Mouse (Mus musculus) Muller cell, postnatal 12 days (primary cell): ENCODE measurements around the gene Anp32b.

Experiments
- DNase-seq: peaks from one replicate; pipeline ENCODE4 v3.0.0-alpha.2; 2015; ENCODE audit errors: inconsistent ontology term

Gene Anp32b

GRCm38 (mm10) chr4:46450519-46451131 is at the start of gene Anp32b:
Gene Anp32b (plus strand): TSS chr4:46450902.
- peak; percentile 96 for DNase-seq

- no peak for DNase-seq
Measured at GRCm38 (mm10) chr4:46404042-46404795, 46.5 kb upstream of the Anp32b start.

GRCm38 (mm10) chr4:46406966-46407703 is 43.6 kb upstream of the Anp32b start:
- no peak for DNase-seq

GRCm38 (mm10) chr4:46410677-46411076 is 40.0 kb upstream of the Anp32b start:
- DNase-seq = no peak

DNA sequence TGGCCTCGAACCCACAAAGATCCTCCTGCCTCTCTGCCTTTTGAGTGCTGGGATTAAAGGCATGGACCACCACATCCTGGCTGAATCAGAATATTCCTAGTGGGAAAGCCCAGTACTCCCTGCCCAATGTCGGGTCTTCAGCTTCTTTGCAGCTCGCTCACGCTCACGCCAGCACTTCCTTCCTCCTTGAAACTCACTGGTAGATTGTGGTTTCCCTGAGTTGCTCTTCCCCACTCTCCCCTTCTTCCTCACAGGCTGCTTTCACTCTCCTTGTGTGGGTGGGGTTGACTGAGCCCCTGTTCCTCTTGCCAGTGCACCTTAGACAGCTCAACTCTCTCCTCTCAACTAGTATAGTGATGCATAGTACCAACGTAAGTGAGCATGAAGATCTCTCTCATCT is 39.2 kb upstream of the Anp32b start:
- DNase-seq = no peak

DNA sequence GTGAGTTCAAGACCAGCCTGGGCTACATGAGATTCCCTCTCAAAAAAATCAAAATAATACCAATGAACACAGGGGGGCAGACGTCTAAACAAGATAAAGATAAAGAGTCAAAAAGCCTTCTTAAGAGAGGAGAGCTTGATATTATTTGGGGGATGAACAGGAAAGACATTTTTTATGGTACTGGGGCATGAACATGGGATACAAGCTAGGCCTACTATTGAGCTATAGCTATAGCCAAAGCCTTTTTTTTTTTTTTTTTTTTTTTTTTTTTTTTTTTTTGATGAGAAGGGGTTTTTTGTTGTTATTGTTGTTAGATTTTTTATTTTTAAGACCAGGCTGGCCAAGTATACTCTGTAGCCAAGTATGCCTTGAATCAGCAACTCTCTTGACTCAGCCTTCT is 38.6 kb upstream of the Anp32b start:
- no peak for DNase-seq

GRCm38 (mm10) chr4:46413406-46413805 is 37.3 kb upstream of the Anp32b start, which contains the start of gene Hemgn:
Gene Hemgn (minus strand): TSS chr4:46413506.
- DNase-seq = no peak

- no peak for DNase-seq
Measured at GRCm38 (mm10) chr4:46417491-46417890, 33.2 kb upstream of the Anp32b start.

GRCm38 (mm10) chr4:46418851-46419250 is 31.9 kb upstream of the Anp32b start:
- DNase-seq = peak; percentile 16

DNA sequence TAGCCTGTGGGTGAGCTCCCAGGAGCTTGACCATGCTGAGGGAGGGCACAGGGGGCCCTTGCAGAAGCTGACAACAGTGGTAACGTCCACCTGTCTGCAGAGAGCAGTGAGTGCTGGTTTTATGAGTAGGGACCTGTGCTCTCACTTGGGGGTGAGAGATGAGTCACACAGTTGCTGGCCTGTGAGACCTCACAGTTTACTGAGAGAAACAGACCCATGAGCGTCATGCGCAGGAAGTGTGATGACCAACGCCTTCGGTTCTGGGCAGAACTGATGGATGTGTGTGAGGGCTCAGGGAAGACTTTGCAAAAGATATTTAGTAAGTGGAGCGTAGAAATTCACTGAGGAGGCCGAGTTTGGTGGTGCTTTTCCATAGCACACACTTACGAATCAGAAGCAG is 28.1 kb upstream of the Anp32b start:
- no peak for DNase-seq

- DNase-seq = no peak
Measured at GRCm38 (mm10) chr4:46428903-46429499, 21.7 kb upstream of the Anp32b start.

- no peak for DNase-seq
Measured at GRCm38 (mm10) chr4:46432339-46433036, 18.2 kb upstream of the Anp32b start.

GRCm38 (mm10) chr4:46442501-46442900 is 8.2 kb upstream of the Anp32b start:
- no peak for DNase-seq

GRCm38 (mm10) chr4:46445237-46445945 is 5.3 kb upstream of the Anp32b start:
- DNase-seq = no peak

GRCm38 (mm10) chr4:46447461-46447860 is 3.2 kb upstream of the Anp32b start:
- no peak for DNase-seq

DNA sequence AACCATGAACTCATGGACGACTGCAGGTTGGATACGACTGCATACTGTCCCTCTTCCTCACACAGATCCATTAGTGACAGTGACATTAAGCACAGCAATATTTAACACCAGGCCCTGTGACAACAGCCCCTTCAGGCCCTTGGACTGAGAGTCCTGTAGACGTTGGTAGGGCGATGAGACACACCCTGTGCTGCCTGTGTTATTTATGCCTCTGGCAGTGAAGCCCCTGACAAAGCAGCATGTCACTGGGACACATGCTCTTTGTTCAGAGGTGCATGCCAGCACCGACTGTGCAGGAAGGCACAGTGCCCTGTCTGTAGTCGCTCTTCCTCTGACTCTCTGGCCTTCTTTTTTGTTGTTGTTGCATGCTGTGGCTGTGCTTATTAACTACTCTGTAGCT is 1.8 kb upstream of the Anp32b start:
- no peak for DNase-seq

DNA sequence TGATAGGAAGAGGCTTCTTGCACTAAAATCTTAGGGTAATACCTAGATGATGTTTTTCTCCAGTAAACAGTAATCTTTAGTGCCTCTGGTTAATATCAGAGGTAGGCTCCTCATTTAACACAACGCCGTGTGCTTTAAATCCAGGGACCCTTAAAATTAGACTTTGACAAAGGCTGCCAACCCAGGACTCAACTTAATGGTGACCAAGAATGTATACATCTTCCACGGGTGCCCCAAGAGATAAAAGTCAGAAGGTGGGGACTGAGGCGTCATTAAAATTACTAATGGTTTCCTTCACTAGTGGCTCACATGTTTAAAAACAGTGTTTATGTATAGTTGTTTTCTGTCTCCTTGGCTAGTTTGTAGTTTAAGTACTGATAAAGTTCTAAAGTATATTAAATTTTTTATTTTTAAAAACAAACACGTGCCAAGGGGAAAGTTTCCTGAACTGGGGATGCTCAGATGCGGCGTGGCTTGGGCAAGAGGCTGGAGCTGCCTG is 633 bp upstream of the Anp32b start:
- DNase-seq = no peak

GRCm38 (mm10) chr4:46451240-46451757 is 597 bp downstream of the Anp32b start:
- DNase-seq = peak; percentile 84

DNA sequence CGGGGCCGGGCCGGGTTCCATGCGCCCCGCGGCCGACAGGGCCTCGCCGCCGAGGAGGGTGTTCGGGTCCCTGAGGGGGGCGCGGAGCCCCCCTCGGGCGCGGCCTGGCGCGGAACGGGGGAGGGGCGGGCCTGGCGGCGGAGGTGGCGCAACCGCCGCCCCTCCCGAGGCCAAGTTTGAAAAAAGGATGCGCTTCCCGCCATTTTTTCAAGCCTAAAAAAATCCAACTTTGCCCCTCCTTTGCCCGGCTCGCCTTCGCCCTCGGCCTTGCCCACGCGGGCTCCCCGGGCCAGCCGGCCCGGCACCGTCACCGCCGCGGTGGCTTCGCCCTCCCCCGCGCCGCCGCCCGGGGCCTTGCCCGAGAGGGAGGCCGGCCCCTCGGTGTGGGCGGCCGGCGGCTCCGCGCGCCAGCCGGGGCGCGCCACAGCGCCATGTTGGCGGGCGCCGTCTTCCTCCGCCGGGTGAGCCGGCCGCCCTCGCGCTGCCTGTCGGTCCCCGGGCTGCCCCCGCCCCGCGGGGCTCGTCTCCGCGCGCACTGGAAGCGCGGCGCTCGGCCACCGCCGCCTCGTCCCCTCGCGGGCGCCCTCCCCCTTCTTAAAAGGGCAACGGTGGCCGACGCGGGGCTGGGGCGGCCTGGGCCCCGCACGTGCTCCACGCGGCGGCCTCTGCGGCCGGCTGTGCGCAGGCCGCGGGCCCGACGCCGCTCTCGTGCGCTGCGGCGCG is 1.2 kb downstream of the Anp32b start:
- peak; percentile 84 for DNase-seq

GRCm38 (mm10) chr4:46452481-46452850 is 1.8 kb downstream of the Anp32b start:
- DNase-seq = peak; percentile 88
